Mouse (Mus musculus) 3134 (cell line): ENCODE measurements around the gene Mthfd1.
"Not testable (repeated sequence)": the region's sequence is repeated elsewhere in the genome, so short reads cannot be mapped to it uniquely, and the experiment has no call there.

Source experiments
- DNase-seq: peaks from one replicate; pipeline ENCODE4 v3.0.0-alpha.2; 2011; ENCODE audit warnings: low spot score; ENCODE audit not compliant: insufficient read length; ENCODE audit errors: extremely low read depth

The Mthfd1 gene

GRCm38 (mm10) chr12:76254725-76255498 lies at the start of gene Mthfd1:
Gene Mthfd1, plus strand, starts transcription at chr12:76255298.
- peak; percentile 96 for DNase-seq

GRCm38 (mm10) chr12:76209429-76209974 lies 45.6 kb upstream of the Mthfd1 start:
- no peak for DNase-seq

- DNase-seq, result no peak
These were observed 40.0 kb upstream of the Mthfd1 start for GRCm38 (mm10) chr12:76215121-76215520.

GRCm38 (mm10) chr12:76216716-76217115 lies 38.4 kb upstream of the Mthfd1 start:
- DNase-seq, result no peak

GRCm38 (mm10) chr12:76222104-76222503 lies 33.0 kb upstream of the Mthfd1 start:
- not testable (repeated sequence) for DNase-seq

- no peak for DNase-seq
These were observed 24.5 kb upstream of the Mthfd1 start for GRCm38 (mm10) chr12:76230644-76231043.

- DNase-seq, result no peak
These were observed 19.8 kb upstream of the Mthfd1 start for GRCm38 (mm10) chr12:76235253-76235652.

- DNase-seq, result no peak
These were observed 15.8 kb upstream of the Mthfd1 start for GRCm38 (mm10) chr12:76239145-76239838.

- DNase-seq, result no peak
These were observed 15.1 kb upstream of the Mthfd1 start for GRCm38 (mm10) chr12:76239839-76240571.

- DNase-seq, result no peak
These were observed 14.4 kb upstream of the Mthfd1 start for GRCm38 (mm10) chr12:76240670-76241069.

- DNase-seq, result no peak
These were observed 14.0 kb upstream of the Mthfd1 start for GRCm38 (mm10) chr12:76241084-76241483.

GRCm38 (mm10) chr12:76241833-76242232 lies 13.3 kb upstream of the Mthfd1 start:
- DNase-seq, result no peak

- no peak for DNase-seq
These were observed 10.1 kb upstream of the Mthfd1 start for GRCm38 (mm10) chr12:76244981-76245380.

- no peak for DNase-seq
These were observed 8.5 kb upstream of the Mthfd1 start, which contains the start of gene Tex21 for GRCm38 (mm10) chr12:76246646-76247045. Gene Tex21, minus strand, starts transcription at chr12:76246746.

- DNase-seq, result no peak
These were observed 2.0 kb upstream of the Mthfd1 start for GRCm38 (mm10) chr12:76253090-76253489.

- DNase-seq, result no peak
These were observed 1.5 kb upstream of the Mthfd1 start for GRCm38 (mm10) chr12:76253591-76253990.

- no peak for DNase-seq
These were observed 1.1 kb upstream of the Mthfd1 start for GRCm38 (mm10) chr12:76253991-76254390.

- no peak for DNase-seq
These were observed 389 bp downstream of the Mthfd1 start for GRCm38 (mm10) chr12:76255499-76255875.

GRCm38 (mm10) chr12:76256114-76256843 lies 1.2 kb downstream of the Mthfd1 start:
- DNase-seq, result no peak

- DNase-seq, result no peak
These were observed 5.6 kb downstream of the Mthfd1 start for GRCm38 (mm10) chr12:76260673-76261072.
